Mouse (Mus musculus) CD4-positive naive resting alpha-beta T cell, adult 76 days (primary cell): Measurements from ENCODE around the gene Pip5kl1. TPM values are rescaled to one million over a fixed set of nuclear protein-coding genes. Genes with fewer than 3 reads are reported as not detected.

Experiments
- total RNA-seq: library from RNA; stranded (reverse); gene quantifications from one replicate; pipeline ENCODE4 v1.2.4, GENCODE M21; 2023

The Pip5kl1 gene
- 0.76 TPM for total RNA-seq

DNA sequence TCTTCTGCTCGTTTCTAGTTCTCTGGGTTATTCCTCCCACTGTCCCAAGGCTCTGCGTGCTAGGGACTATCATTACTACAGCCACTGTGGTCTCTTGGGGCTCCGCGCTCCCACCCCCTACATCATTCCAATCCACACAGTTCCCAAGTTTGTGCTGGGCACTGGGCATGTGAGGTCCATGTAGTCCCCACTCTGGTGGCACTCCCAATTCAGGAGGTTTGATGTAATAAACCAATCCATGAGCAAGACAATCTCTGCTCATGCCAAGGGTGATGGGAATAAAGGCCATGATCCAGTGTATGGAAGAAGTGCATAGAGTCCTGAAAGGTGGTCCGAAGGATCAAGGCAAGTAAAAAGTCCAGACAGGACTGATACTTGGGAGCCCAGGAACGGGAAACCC, at the start of gene Pip5kl1:
Pip5kl1 (plus strand) TSS at position 301 of the 400 bp plus-strand sequence.

GRCm38 (mm10) chr2:32534733-32535471, 39.7 kb upstream of the Pip5kl1 start, which contains the start of gene Fam102a:
Fam102a (plus strand) TSS chr2:32535332.

GRCm38 (mm10) chr2:32570698-32571494, 3.7 kb upstream of the Pip5kl1 start, which contains the start of gene Dpm2:
Dpm2 (plus strand) TSS chr2:32570858.

GRCm38 (mm10) chr2:32575586-32576160, 1.1 kb downstream of the Pip5kl1 start, which contains the start of gene 9430097D07Rik:
9430097D07Rik (minus strand) TSS chr2:32575684.

GRCm38 (mm10) chr2:32586871-32587351, 12.3 kb downstream of the Pip5kl1 start, which contains the start of gene St6galnac4:
St6galnac4 (plus strand) TSS chr2:32587095.

GRCm38 (mm10) chr2:32599409-32599808, 24.8 kb downstream of the Pip5kl1 start, which contains the start of gene St6galnac6:
St6galnac6 (plus strand) TSS chr2:32599709.

DNA sequence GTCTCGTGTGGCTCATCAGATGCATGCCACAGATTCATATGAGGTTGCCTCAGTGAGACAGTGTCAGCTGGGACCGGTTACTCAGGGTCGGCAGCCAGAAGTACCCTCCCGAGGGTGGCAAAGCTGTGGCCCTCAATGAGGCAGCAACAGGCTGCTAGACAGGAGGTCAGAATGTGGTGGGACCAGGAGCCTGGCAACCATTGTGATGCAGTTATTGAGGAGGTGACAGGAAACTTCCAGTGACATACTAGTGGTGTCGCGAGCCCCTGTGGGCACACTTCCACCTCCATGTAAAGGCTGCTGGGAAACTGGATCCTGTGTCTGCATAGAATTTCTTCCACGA, 46.9 kb downstream of the Pip5kl1 start, which contains the start of gene Ak1:
Ak1 (plus strand) TSS at position 242 of the 343 bp plus-strand sequence.

Other genes starting within 250 kb of the Pip5kl1 start
- 93.7 TPM for gene Ciz1, start 222.5 kb upstream of the Pip5kl1 start, total RNA-seq
- gene Dnm1, start 221.5 kb upstream of the Pip5kl1 start, total RNA-seq = not detected
- 23.4 TPM for gene 1110008P14Rik, start 192.9 kb upstream of the Pip5kl1 start, total RNA-seq
- 2.8 TPM for gene Lcn2, start 186.5 kb upstream of the Pip5kl1 start, total RNA-seq
- gene Ptges2, start 178.9 kb upstream of the Pip5kl1 start, total RNA-seq = 6.2 TPM
- gene Naif1, start 124.3 kb upstream of the Pip5kl1 start, total RNA-seq = 6.5 TPM
- 108 TPM for gene Slc25a25, start 123.4 kb upstream of the Pip5kl1 start, total RNA-seq
- 163 TPM for gene Fam102a, start 39.5 kb upstream of the Pip5kl1 start, total RNA-seq
- gene Dpm2, start 3.9 kb upstream of the Pip5kl1 start, total RNA-seq = 50.7 TPM
- not detected for gene 9430097D07Rik, start 887 bp downstream of the Pip5kl1 start, total RNA-seq
- 18.8 TPM for gene St6galnac4, start 12.3 kb downstream of the Pip5kl1 start, total RNA-seq
- gene St6galnac6, start 24.9 kb downstream of the Pip5kl1 start, total RNA-seq = 4.1 TPM
- gene Ak1, start 47.0 kb downstream of the Pip5kl1 start, total RNA-seq = not detected
- 3.4 TPM for gene Eng, start 71.8 kb downstream of the Pip5kl1 start, total RNA-seq
- 26.7 TPM for gene Fpgs, start 129.3 kb downstream of the Pip5kl1 start, total RNA-seq
- gene Cdk9, start 138.3 kb downstream of the Pip5kl1 start, total RNA-seq = 92.9 TPM
- 81.0 TPM for gene Sh2d3c, start 146.3 kb downstream of the Pip5kl1 start, total RNA-seq
- not detected for gene 6330409D20Rik, start 166.2 kb downstream of the Pip5kl1 start, total RNA-seq
- gene Tor2a, start 182.4 kb downstream of the Pip5kl1 start, total RNA-seq = 26.4 TPM
- 0.21 TPM for gene Ttc16, start 200.8 kb downstream of the Pip5kl1 start, total RNA-seq
- 3.8 TPM for gene Ptrh1, start 201.0 kb downstream of the Pip5kl1 start, total RNA-seq
- not detected for gene Cfap157, start 209.6 kb downstream of the Pip5kl1 start, total RNA-seq